Mouse (Mus musculus): ENCODE measurements at regions not wholly inside any gene's neighbourhood (a gene's known extent, or its start where the extent isn't known, plus 50 kb on each side); places are given as distances from the start of the nearest gene placed in this dataset.

DNA sequence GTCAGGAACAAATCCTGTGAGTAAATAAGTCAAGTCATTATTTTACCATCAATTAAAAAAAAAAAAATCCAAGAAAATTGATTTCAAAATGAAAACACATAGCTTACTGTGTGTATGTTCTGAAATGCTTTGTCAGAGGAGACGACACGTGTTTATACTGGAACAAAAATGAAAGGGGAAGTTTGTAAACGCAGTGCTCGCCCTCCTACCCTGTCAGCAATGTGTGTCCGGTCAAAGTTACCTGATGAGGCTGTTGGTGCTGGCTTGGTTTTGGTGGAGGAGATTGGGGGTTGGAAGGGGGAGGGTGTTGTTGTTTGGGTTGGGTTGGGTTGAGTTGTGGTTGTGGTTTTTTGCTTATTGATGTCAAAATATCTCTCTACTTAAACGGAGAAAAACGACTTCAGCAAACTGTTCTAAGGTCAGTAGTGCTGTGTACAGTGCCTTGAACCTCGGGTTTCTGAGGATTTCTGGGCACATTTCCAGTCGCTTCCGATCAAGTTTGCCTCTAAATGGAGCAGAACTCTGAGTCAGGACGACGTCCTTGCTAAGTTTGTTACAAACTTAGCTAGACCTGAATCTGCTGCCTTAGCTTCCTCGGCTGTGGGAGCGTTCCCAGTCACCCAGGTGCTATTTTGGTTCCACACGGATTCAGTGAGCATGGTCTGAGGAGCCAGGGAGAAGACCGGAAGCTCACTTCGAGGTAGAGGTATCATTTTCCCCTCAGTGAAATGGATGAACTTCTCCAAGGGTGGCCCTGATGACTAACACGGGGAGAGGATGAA lies 111.6 kb upstream of the Frmd6 start:
- in situ Hi-C loops (cut with MboI, MseI), result no loop called here

DNA sequence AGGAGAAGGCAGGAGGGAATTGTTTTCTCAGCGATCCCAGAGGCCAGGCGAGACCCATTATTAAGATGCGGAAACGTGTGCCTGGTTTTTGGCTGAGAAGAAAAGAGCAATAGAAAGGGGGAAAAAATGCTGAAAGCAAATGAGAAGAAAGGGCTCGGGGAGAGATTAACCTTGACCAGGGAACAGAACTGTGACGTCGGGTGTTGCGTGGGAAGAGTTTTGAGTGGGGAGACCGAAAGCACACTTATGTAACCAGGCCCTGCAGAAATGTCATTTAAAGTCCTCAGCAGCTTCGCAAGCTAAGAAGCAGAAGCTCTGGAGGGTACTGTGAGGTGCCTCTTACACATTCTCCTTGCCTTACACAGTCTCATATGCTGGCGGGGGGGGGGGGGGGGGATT lies 111.0 kb upstream of the Frmd6 start:
- in situ Hi-C loops (cut with MboI, MseI), result no loop called here

- in situ Hi-C loops (cut with MboI, MseI), result no loop called here
These were observed 109.5 kb upstream of the Frmd6 start for GRCm38 (mm10) chr12:70715836-70716235.

DNA sequence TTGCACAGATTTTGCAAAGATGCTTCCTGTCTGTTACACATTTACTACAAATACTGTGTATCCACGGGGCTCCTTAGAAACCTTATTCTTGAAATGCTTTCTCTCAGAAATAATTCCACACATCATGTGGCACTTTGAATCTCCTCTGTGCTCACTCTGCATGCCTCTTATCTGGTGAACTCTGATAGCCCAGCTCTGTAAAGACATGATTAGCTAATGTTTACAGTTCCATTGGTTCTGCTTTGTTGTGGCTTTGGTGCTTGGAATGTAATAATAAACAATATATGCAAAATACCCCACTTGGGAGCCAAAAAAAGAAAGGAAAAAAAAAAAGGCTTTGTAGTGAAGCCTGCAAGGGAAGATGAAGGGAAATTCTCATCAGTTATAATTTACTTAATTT lies 106.7 kb upstream of the Frmd6 start:
- in situ Hi-C loops (cut with MboI, MseI), result no loop called here

DNA sequence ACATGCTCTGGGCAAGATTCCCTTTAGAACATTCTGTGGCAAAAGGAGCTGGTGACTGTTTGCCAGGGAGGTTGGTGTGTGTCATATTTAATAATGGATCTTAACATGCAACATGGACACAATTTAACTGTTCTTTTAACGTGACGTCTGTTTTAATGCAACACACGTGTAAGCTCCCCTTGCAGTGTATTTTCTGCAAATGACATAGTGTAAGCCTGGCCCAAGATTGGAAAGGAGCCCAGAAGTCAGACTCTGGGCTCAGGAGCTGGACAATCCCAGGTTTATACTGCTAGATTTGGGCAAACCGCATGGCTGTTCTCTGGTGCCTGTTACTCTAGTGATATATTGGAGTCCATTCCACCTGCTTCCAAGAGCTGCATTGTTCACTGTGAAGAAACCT lies 106.1 kb upstream of the Frmd6 start:
- in situ Hi-C loops (cut with MboI, MseI), result no loop called here

DNA sequence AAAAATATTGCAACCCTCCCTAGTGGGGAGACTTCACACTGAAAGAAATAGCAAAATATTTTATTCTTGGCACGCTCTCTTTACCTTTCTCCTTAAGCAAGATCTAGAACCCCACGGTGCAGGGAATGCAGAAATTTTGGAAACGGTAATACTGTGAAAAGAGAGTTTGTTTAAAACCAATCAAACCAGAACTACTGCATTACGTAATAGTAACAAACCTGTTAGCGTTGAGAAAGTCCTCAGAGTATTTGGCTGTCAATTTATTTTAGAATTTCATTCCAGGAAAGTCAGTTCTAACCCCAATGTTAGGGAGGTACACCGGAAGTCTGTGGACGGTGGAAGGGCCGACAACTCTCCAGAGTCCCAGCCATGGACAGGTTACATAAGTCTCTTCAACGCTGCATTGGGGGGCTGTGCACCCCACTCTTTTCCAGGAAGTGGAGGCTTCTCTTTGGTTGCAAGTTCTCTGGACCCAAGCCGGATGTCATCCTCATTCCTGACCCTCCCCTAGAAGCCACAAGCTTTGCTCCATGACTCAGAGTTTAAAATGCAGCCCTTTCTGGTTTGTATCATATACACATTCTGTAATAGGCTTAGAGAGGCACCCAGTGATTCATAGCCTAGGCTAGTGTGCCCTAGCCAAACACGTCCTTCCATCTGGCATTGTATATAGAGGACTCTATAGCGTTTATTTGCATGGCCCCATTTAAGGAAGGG lies 105.0 kb upstream of the Frmd6 start:
- in situ Hi-C loops (cut with MboI, MseI), result no loop called here

DNA sequence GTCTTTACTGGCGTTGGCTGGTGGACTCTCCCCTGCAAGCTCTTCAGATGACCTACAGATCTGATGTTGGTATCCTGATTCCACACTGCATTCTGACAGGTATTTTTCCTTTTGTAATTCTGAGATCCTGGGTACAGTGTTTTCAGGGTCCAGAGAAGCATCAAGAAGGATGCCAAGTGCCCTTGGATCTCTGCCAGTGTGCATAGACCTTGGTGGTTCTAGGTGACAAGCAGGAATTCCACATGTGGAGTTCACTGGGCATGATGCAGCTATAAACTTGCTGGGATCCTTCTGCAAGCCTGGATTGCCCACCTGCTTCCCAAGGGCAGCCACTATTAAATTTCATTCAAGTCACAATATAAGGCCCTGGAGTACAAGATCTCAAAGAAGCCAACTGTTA lies 100.0 kb upstream of the Frmd6 start:
- in situ Hi-C loops (cut with MboI, MseI), result no loop called here

DNA sequence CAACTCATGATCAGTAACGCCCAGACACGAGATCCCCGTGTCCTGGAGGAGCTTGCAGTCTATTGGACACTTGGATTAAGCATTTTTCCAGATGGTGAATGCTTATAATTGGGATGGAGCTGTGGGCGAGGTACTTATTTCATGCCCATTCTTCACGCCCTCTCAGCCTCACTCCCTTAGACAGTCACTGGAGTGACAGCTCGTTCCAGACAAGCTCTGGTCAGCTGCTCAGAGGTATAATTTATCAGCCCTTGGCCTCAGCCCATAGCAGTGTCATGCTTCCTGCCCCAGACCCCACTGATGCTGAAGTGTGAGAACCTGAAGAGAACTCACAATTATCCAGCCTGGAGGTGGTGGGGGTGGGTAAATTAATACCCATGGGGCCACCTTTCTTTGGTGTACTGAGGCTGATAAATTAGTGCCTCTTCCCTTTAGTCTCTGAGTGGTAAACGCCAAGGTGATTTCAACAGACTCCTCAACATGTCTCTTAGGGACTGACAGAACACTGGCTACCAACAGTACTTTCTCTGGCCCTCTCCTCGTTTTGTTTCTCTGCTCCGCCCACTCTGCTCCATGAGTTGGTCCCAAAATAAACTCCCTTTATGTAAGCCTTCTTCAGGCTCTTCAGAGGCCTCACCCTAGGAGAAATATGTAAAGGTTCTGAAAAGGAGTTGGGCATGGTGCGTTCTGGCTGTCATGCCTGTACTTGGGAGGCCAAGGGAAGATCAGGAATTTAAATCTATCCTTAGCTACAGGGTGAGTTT lies 97.6 kb upstream of the Frmd6 start:
- in situ Hi-C loops (cut with MboI, MseI), result no loop called here

GRCm38 (mm10) chr12:70728407-70728806 lies 96.9 kb upstream of the Frmd6 start:
- in situ Hi-C loops (cut with MboI, MseI), result no loop called here

DNA sequence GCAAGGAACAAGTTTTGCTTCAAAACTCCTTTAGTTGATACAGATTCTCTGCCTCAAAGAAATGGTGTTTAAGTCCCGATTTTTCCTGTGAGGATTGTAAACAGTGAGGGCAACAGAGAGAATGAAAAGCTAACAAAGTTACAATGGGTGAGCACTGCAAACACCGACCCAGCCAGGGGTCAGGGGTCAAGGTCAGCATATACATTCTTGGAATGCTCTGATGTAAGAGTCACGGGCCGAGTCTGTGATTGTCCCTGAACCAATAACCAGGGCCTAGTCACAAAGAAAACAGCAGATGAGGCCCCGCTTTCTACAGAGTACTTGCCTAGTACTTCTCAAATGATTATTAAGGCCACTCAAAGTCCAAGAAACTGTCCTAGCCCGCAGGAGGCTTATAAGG lies 95.4 kb upstream of the Frmd6 start:
- in situ Hi-C loops (cut with MboI, MseI), result loop anchor here (10.0 kb wide), 1 partner anchor 1105 kb away; no protein-coding TSS in a partner anchor

- in situ Hi-C loops (cut with MboI, MseI), result loop anchor here (10.0 kb wide), 1 partner anchor 1107 kb away; no protein-coding TSS in a partner anchor
These were observed 93.8 kb upstream of the Frmd6 start for GRCm38 (mm10) chr12:70731498-70731897.

GRCm38 (mm10) chr12:70732591-70732990 lies 92.7 kb upstream of the Frmd6 start:
- in situ Hi-C loops (cut with MboI, MseI), result loop anchor here (10.0 kb wide), 1 partner anchor 1108 kb away; no protein-coding TSS in a partner anchor

- in situ Hi-C loops (cut with MboI, MseI), result loop anchor here (10.0 kb wide), 1 partner anchor 1114 kb away; no protein-coding TSS in a partner anchor
These were observed 86.8 kb upstream of the Frmd6 start for GRCm38 (mm10) chr12:70738554-70738953.

GRCm38 (mm10) chr12:70739316-70739715 lies 86.0 kb upstream of the Frmd6 start:
- in situ Hi-C loops (cut with MboI, MseI), result loop anchor here (10.0 kb wide), 1 partner anchor 1115 kb away; no protein-coding TSS in a partner anchor

DNA sequence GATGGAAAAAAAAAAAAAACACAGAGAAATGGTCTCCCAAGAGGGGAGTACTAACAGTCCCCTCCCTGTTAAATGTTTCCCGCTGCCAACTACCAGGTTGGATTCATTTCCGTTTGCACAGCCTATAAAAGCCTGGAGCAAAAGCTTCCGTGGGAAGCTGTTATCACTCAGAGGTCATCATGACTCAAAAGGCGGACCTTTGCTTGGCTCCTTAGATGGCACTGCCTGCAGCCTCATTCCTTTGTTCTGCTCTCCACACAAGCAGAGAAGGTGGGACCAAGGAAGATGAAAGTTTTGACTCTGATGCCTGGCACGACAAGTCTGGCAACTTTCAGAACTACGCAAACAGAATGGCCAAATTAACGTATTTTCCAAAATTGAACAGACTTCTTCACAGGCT lies 85.5 kb upstream of the Frmd6 start:
- in situ Hi-C loops (cut with MboI, MseI), result loop anchor here (10.0 kb wide), 1 partner anchor 1115 kb away; no protein-coding TSS in a partner anchor

DNA sequence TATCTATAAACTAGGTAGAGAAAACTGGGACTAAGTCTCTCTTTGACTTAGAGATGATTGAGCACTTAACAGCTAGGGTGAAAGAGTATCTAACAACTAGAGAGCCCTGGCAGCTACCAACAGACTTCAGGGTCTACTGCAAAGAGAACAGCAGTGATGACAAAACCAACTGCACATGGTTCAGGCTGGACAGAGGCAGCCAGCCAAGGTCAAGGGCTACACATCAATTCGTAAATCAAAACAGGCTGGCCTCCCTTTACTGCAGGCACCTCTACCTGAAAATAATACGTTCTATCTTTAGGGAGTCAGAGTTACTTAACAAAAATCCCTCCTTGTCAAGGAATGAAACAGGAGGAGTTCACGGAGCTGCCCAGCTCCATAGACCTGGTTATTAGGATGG lies 82.5 kb upstream of the Frmd6 start:
- in situ Hi-C loops (cut with MboI, MseI), result no loop called here

- in situ Hi-C loops (cut with MboI, MseI), result no loop called here
These were observed 79.6 kb upstream of the Frmd6 start for GRCm38 (mm10) chr12:70745681-70746080.

GRCm38 (mm10) chr12:70749651-70750050 lies 75.7 kb upstream of the Frmd6 start:
- in situ Hi-C loops (cut with MboI, MseI), result no loop called here

DNA sequence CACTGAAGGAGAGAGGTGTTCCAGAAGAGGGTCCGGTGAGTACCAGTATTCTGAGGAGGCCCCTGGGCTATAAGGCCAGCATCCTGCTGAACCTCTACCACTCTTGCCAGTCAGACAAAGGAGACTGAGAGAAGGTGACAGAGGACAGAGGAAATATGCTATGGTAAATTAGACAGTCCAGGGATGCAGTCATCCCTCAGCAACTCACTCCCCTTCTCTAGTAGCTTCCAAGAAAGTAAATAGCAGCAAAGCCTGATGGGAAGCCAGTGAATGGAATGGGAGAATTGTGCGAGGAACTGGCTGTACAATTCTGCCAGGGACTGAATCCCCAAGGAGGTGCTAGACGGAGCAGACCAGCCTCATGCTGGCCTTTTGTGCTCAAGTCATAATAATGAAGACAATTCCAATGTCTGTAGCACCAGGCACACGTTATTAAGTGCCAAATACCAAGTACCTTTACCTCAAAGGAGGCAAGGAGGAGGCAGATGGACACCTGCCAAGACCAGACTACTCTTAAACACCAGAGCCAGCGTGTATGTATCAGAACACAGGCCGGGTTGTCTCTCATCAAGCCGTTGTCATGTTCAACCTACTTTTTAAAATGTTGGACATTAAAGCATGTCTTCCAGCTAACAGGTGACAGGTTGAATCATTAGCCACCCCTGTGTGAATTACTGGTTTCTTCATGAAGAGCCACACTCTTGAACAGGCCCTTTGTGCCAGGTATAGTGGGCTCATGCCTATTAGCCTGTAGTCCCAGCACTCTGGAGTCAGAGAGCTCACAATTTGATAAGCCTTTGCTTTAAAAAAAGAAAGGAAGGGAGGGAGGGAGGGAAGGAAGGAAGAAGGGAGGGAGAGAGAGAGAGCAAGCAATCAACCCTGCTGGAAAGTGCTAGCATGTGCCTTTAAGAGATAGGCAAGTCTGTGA lies 74.4 kb upstream of the Frmd6 start:
- in situ Hi-C loops (cut with MboI, MseI), result no loop called here

GRCm38 (mm10) chr12:70752266-70752910 lies 72.9 kb upstream of the Frmd6 start:
- in situ Hi-C loops (cut with MboI, MseI), result no loop called here

Measured in regulatory T cell (primary cell).